Mouse (Mus musculus): ENCODE measurements around the gene Unc5c.

Gene Unc5c

DNA sequence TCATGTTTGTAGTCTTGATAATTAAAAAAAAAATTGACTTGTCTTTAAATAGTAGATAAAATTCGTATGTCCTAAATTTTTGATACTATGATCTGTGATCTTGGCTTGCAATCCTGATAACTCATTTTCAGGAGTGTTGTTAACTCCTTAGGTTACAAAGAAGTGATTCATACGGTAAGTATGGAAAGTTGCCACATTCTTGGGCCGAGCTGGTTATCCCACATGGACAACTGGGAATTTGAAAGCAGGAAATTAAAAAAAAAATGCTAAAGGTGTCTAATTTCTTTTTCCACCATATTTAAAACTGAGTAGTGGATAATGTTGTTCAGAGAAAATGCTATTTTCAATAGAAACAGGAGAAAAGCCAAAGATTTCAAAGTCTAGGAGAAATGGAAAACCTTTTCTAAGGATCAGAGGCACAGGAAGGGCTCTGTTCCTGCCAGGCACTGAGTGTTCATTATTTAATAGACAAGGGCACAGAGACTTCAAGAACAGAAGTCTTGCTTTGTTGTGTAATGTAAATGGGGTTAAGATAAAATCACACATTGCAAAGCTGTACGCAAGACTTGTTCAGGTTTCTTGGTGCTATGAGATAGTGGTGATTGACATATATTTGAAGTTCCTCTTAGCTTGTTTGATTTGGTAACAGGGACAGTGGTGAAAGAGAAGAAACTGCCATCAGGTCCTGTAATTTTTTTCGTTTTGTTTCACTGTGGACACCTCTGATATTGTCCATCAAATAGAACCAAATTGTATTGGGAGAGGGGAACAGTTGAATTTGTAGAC lies 46.4 kb downstream of the Unc5c start:
- DNase-seq = no peak

GRCm38 (mm10) chr3:141528751-141529150 lies 63.7 kb downstream of the Unc5c start:
- no peak for DNase-seq

GRCm38 (mm10) chr3:141529599-141529998 lies 64.6 kb downstream of the Unc5c start:
- DNase-seq = no peak

- DNase-seq = no peak
Observed at GRCm38 (mm10) chr3:141533861-141534260, 68.8 kb downstream of the Unc5c start.

DNA sequence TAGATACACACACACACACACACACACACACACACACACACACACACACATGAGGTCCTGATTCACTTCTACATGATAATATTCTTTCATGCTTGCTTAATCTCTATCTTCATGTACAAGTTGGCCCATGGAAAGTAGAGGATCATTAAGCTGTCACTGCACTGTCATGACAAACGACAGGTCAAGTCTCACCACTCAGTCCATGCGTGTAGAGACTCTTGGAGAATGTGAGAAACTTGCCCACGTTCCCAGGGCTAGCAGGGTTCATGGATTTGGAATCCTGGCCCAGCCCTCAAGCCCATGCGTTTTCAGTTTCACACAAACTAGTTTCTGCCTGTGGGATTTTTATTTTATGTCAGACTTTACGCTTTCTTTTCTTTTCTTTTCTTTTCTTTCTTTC lies 71.8 kb downstream of the Unc5c start:
- no peak for DNase-seq

GRCm38 (mm10) chr3:141538120-141538519 lies 73.1 kb downstream of the Unc5c start:
- no peak for DNase-seq

- DNase-seq = no peak
Observed at GRCm38 (mm10) chr3:141540749-141541148, 75.7 kb downstream of the Unc5c start.

GRCm38 (mm10) chr3:141547341-141547814 lies 82.4 kb downstream of the Unc5c start:
- no peak for DNase-seq

DNA sequence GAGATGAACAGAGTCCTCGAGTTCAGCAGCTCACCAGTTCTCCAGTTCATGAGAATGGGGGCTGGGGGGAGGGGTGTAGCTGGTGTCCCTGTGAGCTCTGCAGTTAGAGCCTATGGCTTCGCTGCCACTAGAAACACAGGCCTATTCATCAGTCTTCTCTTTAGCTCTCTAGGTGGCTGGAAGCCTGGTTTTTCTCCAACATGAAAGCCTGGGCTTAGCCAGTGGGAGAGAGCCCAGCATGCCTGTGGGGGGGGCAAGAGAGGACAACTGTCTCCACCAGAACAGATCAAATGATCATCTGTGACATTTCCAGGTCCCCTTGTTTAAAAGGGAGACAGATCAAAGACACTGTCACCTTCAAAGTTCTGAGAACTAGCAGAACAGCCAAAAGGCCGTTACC lies 84.6 kb downstream of the Unc5c start:
- peak; percentile 41 for DNase-seq

- DNase-seq = no peak
Observed at GRCm38 (mm10) chr3:141552960-141553359, 87.9 kb downstream of the Unc5c start.

DNA sequence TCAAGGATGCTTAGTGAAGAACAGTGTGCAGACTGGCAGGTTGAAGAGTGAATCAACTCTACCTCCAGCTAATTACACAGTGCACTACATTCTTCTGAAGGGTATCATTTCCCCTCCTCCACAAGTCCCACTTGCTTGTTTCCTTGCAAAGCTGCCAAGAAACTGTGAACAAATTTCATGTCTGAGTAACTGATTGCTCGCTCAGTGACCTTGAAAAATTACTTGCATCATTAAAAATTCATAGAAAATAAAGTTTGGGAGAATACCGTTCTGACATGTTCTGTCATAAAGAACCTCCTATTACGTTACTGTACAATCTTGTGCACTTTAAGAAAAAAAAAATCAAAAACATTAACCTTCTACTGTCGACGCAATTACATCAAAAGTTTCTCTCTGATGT lies 92.1 kb downstream of the Unc5c start:
- no peak for DNase-seq

DNA sequence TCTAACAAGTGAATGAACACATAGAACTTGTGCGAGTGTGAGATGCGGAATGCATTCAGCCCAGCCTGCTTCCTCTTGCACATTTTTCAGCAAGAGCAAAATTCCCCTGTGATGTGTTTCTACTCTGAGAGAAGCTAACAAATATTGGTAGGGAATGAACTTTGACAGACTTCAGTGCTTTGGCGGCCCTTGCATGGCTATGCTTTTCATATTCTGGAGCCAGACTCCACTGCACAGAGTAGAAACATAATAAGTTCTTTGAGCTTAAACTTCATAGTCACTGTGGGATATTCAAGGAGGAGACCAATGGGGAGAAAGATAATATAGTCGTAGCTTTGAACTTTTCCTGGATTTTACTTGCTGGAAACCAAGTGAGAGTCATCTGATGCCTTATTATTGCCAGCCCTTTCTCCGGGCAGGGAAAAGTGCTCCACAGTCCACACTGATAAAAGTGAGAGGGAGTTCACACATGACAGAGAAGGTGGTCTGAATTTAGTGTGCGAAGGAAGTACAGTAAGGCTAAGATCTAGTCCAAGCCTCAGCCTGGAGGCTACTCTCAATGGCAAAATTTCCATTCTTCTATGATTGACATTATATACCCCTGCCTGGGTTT lies 110.2 kb downstream of the Unc5c start:
- no peak for DNase-seq

DNA sequence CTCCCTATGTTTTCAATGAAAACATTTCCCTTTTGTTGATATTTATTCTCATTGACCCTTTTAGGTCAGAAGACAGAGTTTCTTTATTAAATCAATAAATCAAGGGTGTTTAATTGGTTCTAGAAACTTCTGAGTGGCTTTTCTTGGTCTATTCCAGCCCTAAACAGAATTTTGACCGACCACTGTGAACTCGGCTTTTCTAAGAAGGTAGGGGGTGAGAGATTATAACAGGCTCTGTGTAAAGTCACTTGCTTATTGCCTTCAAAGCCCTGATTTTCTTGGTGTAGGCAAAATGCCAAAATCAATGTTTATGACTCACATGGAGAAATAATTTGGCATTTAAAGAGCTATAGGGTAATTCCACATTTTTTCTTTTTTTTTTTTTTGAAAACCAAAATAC lies 112.4 kb downstream of the Unc5c start:
- no peak for DNase-seq

DNA sequence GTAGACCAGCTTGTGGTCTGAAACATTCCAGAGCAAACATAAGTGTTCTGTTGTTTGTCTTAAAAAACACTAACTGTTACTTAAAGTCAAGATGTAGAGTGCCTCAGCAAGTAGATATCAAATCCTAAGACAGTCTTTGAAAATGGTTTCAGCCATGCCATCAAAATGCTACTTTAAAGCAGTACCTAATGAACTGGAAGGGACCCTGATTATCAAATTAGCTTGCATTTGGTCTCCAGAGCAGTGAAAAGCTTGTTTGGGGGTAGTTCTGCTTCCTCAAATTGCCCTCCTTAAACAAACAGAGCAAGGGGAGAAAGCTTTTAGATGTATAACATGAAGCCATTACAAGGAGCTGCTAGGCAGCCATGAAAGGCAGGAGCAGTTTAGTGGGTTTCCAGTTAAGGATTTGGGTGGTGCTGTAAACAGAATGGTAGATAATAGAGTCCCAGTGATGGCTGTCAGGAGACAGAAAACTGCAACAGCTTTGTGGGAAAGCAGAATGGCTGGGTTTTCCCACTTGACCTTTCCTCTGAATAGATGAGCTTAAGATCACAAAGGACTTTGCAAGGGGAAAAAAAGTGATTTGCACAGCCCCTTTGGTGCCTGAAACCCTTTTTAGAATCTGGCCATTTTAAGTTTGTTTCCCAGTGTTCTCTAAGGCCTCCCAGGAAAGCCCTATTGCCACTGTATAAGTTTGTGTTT lies 116.3 kb downstream of the Unc5c start:
- no peak for DNase-seq

DNA sequence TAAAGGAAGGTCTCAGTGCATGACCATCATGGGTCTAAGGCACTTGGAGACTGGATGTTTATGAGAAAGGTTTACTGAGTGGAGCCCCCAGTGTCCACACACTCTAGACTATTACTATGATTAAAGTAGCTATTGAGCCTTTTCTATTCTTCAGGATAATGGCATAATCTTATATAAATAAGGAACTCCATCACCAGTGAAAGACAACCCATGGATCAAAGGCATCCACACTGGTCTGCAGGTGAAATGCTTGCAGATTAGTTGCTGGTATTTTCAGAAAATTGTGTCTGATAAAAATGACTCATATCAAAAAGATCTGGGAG lies 116.8 kb downstream of the Unc5c start:
- DNase-seq = no peak

DNA sequence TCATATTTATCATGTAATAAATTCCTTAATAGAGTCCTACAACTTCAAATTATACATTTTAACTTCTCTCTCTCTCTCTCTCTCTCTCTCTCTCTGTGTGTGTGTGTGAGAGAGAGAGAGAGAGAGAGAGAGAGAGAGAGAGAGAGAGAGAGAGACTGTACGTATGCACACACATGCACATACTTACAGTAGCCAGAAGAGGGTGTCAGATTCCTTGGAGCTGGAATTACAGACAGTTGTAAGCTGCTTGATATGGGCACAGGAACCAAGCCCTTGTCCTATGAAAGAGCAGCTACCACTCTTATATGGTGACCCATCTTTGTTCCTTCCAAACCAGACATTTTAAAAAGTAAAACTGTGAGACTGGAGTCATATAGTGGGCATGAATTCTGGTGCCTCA lies 118.2 kb downstream of the Unc5c start:
- DNase-seq = no peak

- DNase-seq = no peak
Observed at GRCm38 (mm10) chr3:141589392-141590012, 124.5 kb downstream of the Unc5c start.

GRCm38 (mm10) chr3:141593249-141593648 lies 128.2 kb downstream of the Unc5c start:
- no peak for DNase-seq

- DNase-seq = no peak
Observed at GRCm38 (mm10) chr3:141594120-141594519, 129.1 kb downstream of the Unc5c start.

DNA sequence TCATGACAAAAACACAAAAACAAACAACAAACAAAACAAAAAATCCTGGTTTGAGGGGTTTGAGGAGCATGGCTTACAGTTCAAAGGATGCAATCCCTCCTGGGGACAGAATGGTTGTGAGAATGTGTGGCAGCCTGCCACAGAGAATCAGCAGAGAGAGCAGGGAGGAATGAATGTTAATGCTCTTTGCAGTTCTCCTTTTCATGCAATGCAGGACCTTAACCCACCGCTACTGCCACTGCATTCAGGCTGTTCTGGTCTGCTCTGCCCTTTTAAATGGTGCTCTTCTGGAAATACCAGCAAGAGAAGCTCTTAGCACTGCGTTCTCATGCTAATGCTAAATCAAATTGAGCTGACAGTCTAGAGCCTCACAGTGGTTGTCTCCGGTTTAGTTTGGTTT lies 130.1 kb downstream of the Unc5c start:
- DNase-seq = peak; percentile 32

GRCm38 (mm10) chr3:141596461-141596860 lies 131.4 kb downstream of the Unc5c start:
- DNase-seq = no peak

GRCm38 (mm10) chr3:141596881-141597280 lies 131.9 kb downstream of the Unc5c start:
- peak; percentile 38 for DNase-seq

GRCm38 (mm10) chr3:141597974-141598373 lies 133.0 kb downstream of the Unc5c start:
- no peak for DNase-seq

DNA sequence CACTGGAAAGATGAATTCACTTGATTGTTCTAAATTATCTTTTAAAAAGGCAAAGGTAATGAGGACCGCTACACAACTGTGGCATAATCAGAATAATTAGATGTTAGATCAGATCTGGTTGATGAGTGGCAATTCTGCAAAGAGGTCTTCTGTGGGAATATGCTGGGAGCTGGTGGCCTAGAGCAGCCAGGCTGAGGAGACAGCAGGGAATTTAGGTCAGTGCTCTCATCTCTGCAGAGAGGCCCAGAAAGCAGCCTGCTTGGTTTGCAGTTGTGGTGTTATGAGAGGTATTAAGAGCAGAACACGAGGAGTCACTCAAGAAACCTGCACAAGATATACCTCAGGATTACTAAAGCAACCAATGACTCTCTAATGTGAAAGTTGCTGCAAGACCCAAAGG lies 133.9 kb downstream of the Unc5c start:
- peak; percentile 45 for DNase-seq
